In the genomic region with DNA sequence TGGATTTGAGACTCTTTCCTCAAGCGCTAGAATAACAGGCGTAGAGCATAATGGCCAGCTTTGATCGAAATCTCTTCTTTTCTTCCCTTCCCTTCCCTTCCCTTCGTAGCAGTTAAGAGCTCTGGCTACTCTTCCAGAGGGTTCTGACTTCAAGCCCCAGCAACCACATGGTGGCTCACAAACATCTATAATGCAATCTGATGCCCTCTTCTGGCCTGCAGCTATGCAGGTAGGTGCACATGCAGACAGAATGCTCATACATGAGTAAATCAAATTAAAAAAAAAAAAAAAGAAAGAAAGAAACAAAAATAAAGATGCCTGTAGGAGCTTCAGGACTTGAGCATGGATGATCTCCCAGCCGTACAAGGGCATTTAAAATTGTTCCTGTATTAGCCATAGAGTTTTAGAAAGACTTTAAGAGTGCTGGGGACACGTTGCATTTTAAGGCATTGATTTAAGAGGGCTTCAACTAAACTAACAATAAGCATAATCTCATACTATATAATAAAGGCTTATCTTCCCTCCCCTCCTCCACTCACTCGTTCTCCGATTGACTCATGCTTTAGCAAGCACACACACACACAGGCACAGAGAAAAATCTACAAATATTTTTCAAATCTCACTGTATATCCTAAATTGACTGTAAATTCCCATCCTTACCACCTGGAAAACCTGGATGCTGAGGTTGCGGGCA, we compare ENCODE assay signal across 13 mouse cellular contexts. TPM values are rescaled to one million over a fixed set of nuclear protein-coding genes. Genes with fewer than 3 reads are reported as not detected.
DNase-seq lines count a peak whose midpoint lies in the region; ATAC-seq and TF ChIP-seq lines count a peak whose summit lies in the region.
"Had no signal": no experiment of that assay in that cellular context is flagged by ENCODE, and none has a peak within 500 bp of the region (broad histone marks: within the 10 kb centered on the region; RNA-seq: fewer than 3 reads in every experiment).

No protein-coding gene starts in this region.

- H3K27me3 ChIP-seq in heart, postnatal 0 days (ENCODE audit: control insufficient read depth, insufficient read depth, low read length), result no peaks in the 10 kb centered on the region
- no peaks in the 10 kb centered on the region for H3K27me3 ChIP-seq in heart, embryonic 11.5 days (ENCODE audit: control insufficient read depth, insufficient read depth, low read length)
- H3K27me3 ChIP-seq in intestine, embryonic 15.5 days (replicated peaks), result no peaks in the 10 kb centered on the region
- H3K27me3 ChIP-seq: limb, embryonic 13.5 days had no signal

- H3K9me3 ChIP-seq in heart, postnatal 0 days (replicated peaks; ENCODE audit: control insufficient read depth, low read length), result no peaks in the 10 kb centered on the region
- no peaks in the 10 kb centered on the region for H3K9me3 ChIP-seq in heart, embryonic 11.5 days (replicated peaks; ENCODE audit: control insufficient read depth, low read length)
- no peaks in the 10 kb centered on the region for H3K9me3 ChIP-seq in intestine, embryonic 15.5 days
- H3K9me3 ChIP-seq: limb, embryonic 13.5 days; midbrain, embryonic 12.5 days had no signal

- H3K4me2 ChIP-seq in heart, postnatal 0 days (ENCODE audit: low read depth, low read length), result 0 out of 2 replicates have a peak overlapping the region, but pooled peaks have one; percentile 0
- H3K4me2 ChIP-seq in heart, embryonic 11.5 days, result no peak overlapping the region
- H3K4me2 ChIP-seq in intestine, embryonic 15.5 days (replicated peaks), result peak overlapping the region; percentile 17; the same call in 1 of the 2 replicates
- H3K4me2 ChIP-seq: limb, embryonic 13.5 days; midbrain, embryonic 12.5 days had no signal

- 75% methylated on average over 8 of the region's 9 CpGs for WGBS in heart, postnatal 0 days
- WGBS in heart, embryonic 11.5 days (ENCODE audit: insufficient replicate concordance), result 72% methylated on average over 9 of the region's 9 CpGs
- 72% methylated on average over 8 of the region's 9 CpGs for WGBS in intestine, embryonic 15.5 days

- H3K4me3 ChIP-seq in heart, postnatal 0 days (ENCODE audit: low read depth, low read length), result no peak overlapping the region
- H3K4me3 ChIP-seq in heart, embryonic 11.5 days (ENCODE audit: low read depth, low read length), result no peak overlapping the region
- peak overlapping the region; percentile 12; the same call in 1 of the 2 replicates for H3K4me3 ChIP-seq in intestine, embryonic 15.5 days (replicated peaks)
- H3K4me3 ChIP-seq: limb, embryonic 13.5 days; midbrain, embryonic 12.5 days had no signal

- H3K4me1 ChIP-seq in heart, postnatal 0 days (ENCODE audit: control insufficient read depth, insufficient read depth), result no peaks in the 10 kb centered on the region
- no peaks in the 10 kb centered on the region for H3K4me1 ChIP-seq in heart, embryonic 11.5 days (ENCODE audit: control insufficient read depth, insufficient read depth, low read length)
- no peaks in the 10 kb centered on the region for H3K4me1 ChIP-seq in intestine, embryonic 15.5 days (replicated peaks)
- H3K4me1 ChIP-seq: limb, embryonic 13.5 days had no signal

- DNase-seq in heart, postnatal 0 days (ENCODE audit: low spot score), result no peak
- peak; percentile 56 for DNase-seq in 3134 (ENCODE audit: extremely low read depth, insufficient read length, low spot score)
- DNase-seq in right cerebral cortex, adult 2 months (ENCODE audit: low spot score in 2 of 2), result no peak
- DNase-seq in cerebellum, adult 11-12 months, result no peak
- no peak for DNase-seq in left cerebral cortex, adult 9 months (ENCODE audit: low spot score in 2 of 2)
- DNase-seq: adrenal gland, adult 8-10 months; cerebellum, adult 9-10 months; thymus, adult 18-20 months had no signal

- ATAC-seq in heart, postnatal 0 days (ENCODE audit: insufficient read depth, low read depth), result no peak
- ATAC-seq in heart, embryonic 11.5 days (replicated peaks; ENCODE audit: insufficient number of reproducible peaks, low FRiP score, low TSS enrichment), result no peak
- peak; percentile 34 for ATAC-seq in CD4-positive, CD25-positive, alpha-beta regulatory T cell, adult 4 months
- ATAC-seq in intestine, embryonic 15.5 days, result peak; percentile 68

- no peak overlapping the region for H3K27ac ChIP-seq in heart, postnatal 0 days (ENCODE audit: low read depth)
- H3K27ac ChIP-seq in heart, embryonic 11.5 days (ENCODE audit: low read depth, low read length), result no peak overlapping the region
- H3K27ac ChIP-seq in intestine, embryonic 15.5 days, result no peak overlapping the region
- H3K27ac ChIP-seq: limb, embryonic 13.5 days; midbrain, embryonic 12.5 days had no signal

- H3K36me3 ChIP-seq in heart, postnatal 0 days (replicated peaks; ENCODE audit: control insufficient read depth, insufficient read depth, low read length), result no peaks in the 10 kb centered on the region
- no peaks in the 10 kb centered on the region for H3K36me3 ChIP-seq in heart, embryonic 11.5 days (ENCODE audit: control insufficient read depth, insufficient read depth, low read length)
- H3K36me3 ChIP-seq in intestine, embryonic 15.5 days, result peaks cover 5% of the 10 kb centered on the region
- H3K36me3 ChIP-seq: midbrain, embryonic 12.5 days had no signal

- H3K9ac ChIP-seq in heart, postnatal 0 days (replicated peaks; ENCODE audit: low read depth, low read length), result no peak overlapping the region
- no peak overlapping the region for H3K9ac ChIP-seq in heart, embryonic 11.5 days (ENCODE audit: low read depth, low read length)
- no peak overlapping the region for H3K9ac ChIP-seq in intestine, embryonic 15.5 days
- H3K9ac ChIP-seq: limb, embryonic 13.5 days; midbrain, embryonic 12.5 days had no signal

- no peak for TF ChIP-seq EP300 in heart, postnatal 0 days (IDR thresholded peaks at IDR 0.05; ENCODE audit: low read depth)

- TF ChIP-seq CTCF in heart, postnatal 0 days (IDR thresholded peaks at IDR 0.05; ENCODE audit: low read depth), result peak; percentile 30

RNA-seq across cellular contexts. Expression of a gene that starts 35.8 kb away (rescaled TPM):
- total RNA-seq in heart, postnatal 0 days (2014; rRNA removed; ENCODE audit: low replicate concordance), result 2,627 and 2,715 TPM in 2 replicates
- 1,298 and 1,386 TPM in 2 replicates for polyA plus RNA-seq in heart, postnatal 0 days (2015; fragmentation: Nextera tagmentation; extraction: Ambion mirVana)
- polyA plus RNA-seq in heart, embryonic 11.5 days (2014; fragmentation: Nextera tagmentation; extraction: Ambion mirVana), result 2,531 and 2,677 TPM in 2 replicates
- polyA plus RNA-seq in CD4-positive, CD25-positive, alpha-beta regulatory T cell, adult 4 months (2017; shearing (Covaris generic)), result 1,000 to 10,000 TPM; 3,203 to 3,707 TPM
- 2,425 and 2,606 TPM in 2 replicates for polyA plus RNA-seq in intestine, embryonic 15.5 days (2015; fragmentation: Nextera tagmentation; extraction: Ambion mirVana)

Comparison
In these comparisons a context has a peak if more than half of its experiments do, and no peak if none do; other contexts are left out.
1. ATAC-seq: peak in CD4-positive, CD25-positive, alpha-beta regulatory T cell, adult 4 months (single experiment) and intestine, embryonic 15.5 days (single experiment); none in heart, postnatal 0 days (single experiment) and heart, embryonic 11.5 days (single experiment).